Comparison of ENCODE assay signal across 9 mouse cellular contexts in the genomic region with DNA sequence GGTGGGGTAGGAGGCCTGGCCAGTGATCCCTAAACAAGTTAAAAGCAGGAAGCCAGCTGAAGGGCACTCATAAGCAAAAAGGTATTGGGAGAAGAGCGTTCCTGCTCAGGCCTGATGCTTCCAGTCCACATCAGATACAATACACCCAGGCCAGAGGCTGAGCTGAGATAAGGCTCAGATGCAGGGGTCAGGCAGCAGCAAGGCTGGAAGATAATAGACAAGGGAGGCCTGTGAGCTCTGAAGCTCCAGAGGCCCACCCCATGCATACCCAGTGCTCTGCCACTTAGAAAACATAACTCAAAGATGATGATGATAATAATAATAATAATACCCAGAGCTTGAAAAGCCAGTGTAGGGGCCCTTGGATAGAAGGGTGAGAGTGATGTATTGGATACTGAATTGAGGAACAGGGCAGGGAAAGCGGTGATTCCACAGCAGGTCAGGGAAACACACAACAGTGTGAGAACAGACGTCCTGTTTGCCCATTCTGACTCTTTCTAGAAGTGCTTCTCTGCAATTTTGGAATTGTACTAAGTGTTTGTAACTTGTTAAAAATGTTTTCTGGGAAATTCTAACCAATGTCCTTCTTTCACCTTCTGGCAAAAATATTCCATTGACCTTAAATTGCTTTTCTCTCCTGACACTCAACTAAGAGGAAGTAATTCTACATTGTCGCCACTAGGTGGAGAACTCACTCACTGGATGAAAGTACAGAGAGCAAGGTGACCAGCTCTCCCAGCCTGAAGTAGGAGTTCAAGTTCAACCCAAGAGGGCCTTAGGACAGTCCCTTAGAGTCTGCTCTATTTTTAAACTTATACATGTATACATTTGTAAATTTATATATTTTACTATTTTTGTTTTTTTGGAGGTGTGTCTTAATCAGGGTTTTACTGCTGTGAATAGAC. TPM values are rescaled to one million over a fixed set of nuclear protein-coding genes. Genes with fewer than 3 reads are reported as not detected.
DNase-seq lines count a peak whose midpoint lies in the region; ATAC-seq and TF ChIP-seq lines count a peak whose summit lies in the region.
"Had no signal": no experiment of that assay in that cellular context is flagged by ENCODE, and none has a peak within 500 bp of the region (broad histone marks: within the 10 kb centered on the region; RNA-seq: fewer than 3 reads in every experiment).

No protein-coding gene starts in this region.

- no peak overlapping the region for H3K9ac ChIP-seq in heart, embryonic 12.5 days

- no peak for TF ChIP-seq CTCF in thymus, adult 2 months (IDR thresholded peaks at IDR 0.05; ENCODE audit: borderline replicate concordance, control insufficient read depth, extremely low read depth, insufficient read depth, low read length, poor library complexity)

- peak; percentile 55; the same call in 1 of the 2 replicates for ATAC-seq in frontal cortex, adult (ENCODE audit: low TSS enrichment)
- ATAC-seq in heart, embryonic 12.5 days (ENCODE audit: insufficient number of reproducible peaks, low FRiP score) = peak; percentile 73; the same call in 1 of the 2 replicates
- peak; percentile 97 for ATAC-seq in megakaryocyte progenitor cell, adult 5-6 weeks (replicated peaks; ENCODE audit: poor library complexity)

- DNase-seq in frontal cortex, postnatal 14 days (ENCODE audit: low spot score in 2 of 2) = no peak
- DNase-seq in thymus, postnatal 4 days = peak; percentile 7
- DNase-seq in thymus, adult 2 months = no peak
- no peak for DNase-seq in urinary bladder, postnatal 4 days (ENCODE audit: low spot score in 2 of 2)
- DNase-seq in frontal cortex, postnatal 25 days (ENCODE audit: low spot score in 2 of 2) = no peak

- WGBS in thymus, adult 2 months = 74% methylated on average over 4 of the region's 4 CpGs
- 56% methylated on average over 4 of the region's 4 CpGs for WGBS in heart, embryonic 12.5 days

- no peak for TF ChIP-seq POLR2A in thymus, adult 2 months (IDR thresholded peaks at IDR 0.05; ENCODE audit: control insufficient read depth, extremely low read depth, insufficient read depth, low read length, poor library complexity)

- no peaks in the 10 kb centered on the region for H3K4me1 ChIP-seq in thymus, adult 2 months (replicated peaks; ENCODE audit: control insufficient read depth, insufficient read depth, low read length)
- no peaks in the 10 kb centered on the region for H3K4me1 ChIP-seq in heart, embryonic 12.5 days (replicated peaks)

- no peak overlapping the region for H3K27ac ChIP-seq in thymus, adult 2 months (ENCODE audit: control insufficient read depth, insufficient read depth, low read length)
- no peak overlapping the region for H3K27ac ChIP-seq in heart, embryonic 12.5 days (ENCODE audit: poor library complexity, severe bottlenecking)

- H3K9me3 ChIP-seq in heart, embryonic 12.5 days (replicated peaks) = no peaks in the 10 kb centered on the region

- no peak overlapping the region for H3K4me3 ChIP-seq in thymus, adult 2 months (ENCODE audit: control insufficient read depth, insufficient read depth, low read length)
- no peak overlapping the region for H3K4me3 ChIP-seq in heart, embryonic 12.5 days

- H3K4me2 ChIP-seq in heart, embryonic 12.5 days = no peak overlapping the region

- no peaks in the 10 kb centered on the region for H3K36me3 ChIP-seq in thymus, adult 2 months (ENCODE audit: control insufficient read depth, insufficient read depth, low read length)
- no peaks in the 10 kb centered on the region for H3K36me3 ChIP-seq in heart, embryonic 12.5 days

- H3K27me3 ChIP-seq in thymus, adult 2 months (ENCODE audit: control insufficient read depth, insufficient read depth, low read length) = no peaks in the 10 kb centered on the region
- no peaks in the 10 kb centered on the region for H3K27me3 ChIP-seq in heart, embryonic 12.5 days (replicated peaks)

RNA-seq across cellular contexts. Expression of a gene that starts 14.2 kb away (rescaled TPM):
- 1.2 and 2.6 TPM in 2 replicates for polyA plus RNA-seq in thymus, adult 2 months (2012; rRNA removed)
- polyA plus RNA-seq in heart, embryonic 12.5 days (2016; fragmentation: Nextera tagmentation; extraction: Ambion mirVana) = 6.2 and 8.2 TPM in 2 replicates
- total RNA-seq in megakaryocyte progenitor cell, adult 5-6 weeks (2015) = 1.9 and 2.2 TPM in 2 replicates
- 0.81 and 2.3 TPM in 2 replicates for total RNA-seq in megakaryocyte progenitor cell, adult 5-6 weeks (2017)
- total RNA-seq: adrenal gland, postnatal 36 days had no signal

RNA-seq across cellular contexts. Expression of a gene that starts 33.0 kb away (rescaled TPM):
- 0.17 and 0.55 TPM in 2 replicates for polyA plus RNA-seq in thymus, adult 2 months (2012; rRNA removed)
- 0.46 and 0.73 TPM in 2 replicates for polyA plus RNA-seq in heart, embryonic 12.5 days (2016; fragmentation: Nextera tagmentation; extraction: Ambion mirVana)
- total RNA-seq in megakaryocyte progenitor cell, adult 5-6 weeks (2015) = 0.64 and 1.0 TPM in 2 replicates
- total RNA-seq in megakaryocyte progenitor cell, adult 5-6 weeks (2017) = 2.1 TPM in 2 replicates

RNA-seq across cellular contexts. Expression of a gene that starts 48.3 kb away (rescaled TPM):
- polyA plus RNA-seq in thymus, adult 2 months (2012; rRNA removed) = 54.4 and 56.0 TPM in 2 replicates
- 8.1 and 8.5 TPM in 2 replicates for polyA plus RNA-seq in heart, embryonic 12.5 days (2016; fragmentation: Nextera tagmentation; extraction: Ambion mirVana)
- 12.7 and 17.9 TPM in 2 replicates for total RNA-seq in megakaryocyte progenitor cell, adult 5-6 weeks (2015)
- 3.5 and 5.1 TPM in 2 replicates for total RNA-seq in megakaryocyte progenitor cell, adult 5-6 weeks (2017)
